Mouse (Mus musculus): ENCODE data around the gene Rnf41. TPM values are rescaled to one million over a fixed set of nuclear protein-coding genes. Genes with fewer than 3 reads are reported as not detected.

Gene Rnf41
- total and polyA plus RNA-seq, 3 experiments, result 27.4 to 28.1 TPM; not detected in 1

GRCm38 (mm10) chr10:128438675-128439279, 27.3 kb downstream of the Rnf41 start (continued):
- no peak for TF ChIP-seq TBP (IDR thresholded peaks at IDR 0.05; ENCODE audit: low read depth, low read length)
- no peak for TF ChIP-seq MAZ (IDR thresholded peaks at IDR 0.05; ENCODE audit: low read depth, low read length)

DNA sequence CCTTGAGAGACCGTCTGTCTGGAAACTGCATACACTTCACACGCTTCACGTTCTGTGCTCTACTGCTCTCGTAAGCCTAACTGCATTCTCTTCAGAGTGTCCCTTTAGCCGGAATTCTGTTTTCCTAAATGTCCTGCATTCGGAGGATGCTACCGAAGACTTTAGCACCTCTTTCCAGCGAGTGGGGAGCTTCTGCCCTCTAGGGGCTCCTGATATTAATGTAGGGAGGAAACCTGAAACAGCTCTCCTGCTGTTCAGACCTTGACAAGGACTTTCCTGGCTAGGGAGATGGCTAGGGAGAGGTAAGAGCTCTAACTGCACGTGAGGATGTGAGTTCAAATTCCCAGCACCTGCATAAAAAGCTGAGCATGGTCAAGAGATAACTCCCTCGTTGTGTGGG, 28.9 kb downstream of the Rnf41 start:
- peaks cover 5 to 10% of the 10 kb centered on the region in 2 experiments for H3K36me3 ChIP-seq (ENCODE audit: control insufficient read depth in 1 of 2, insufficient read depth in 2 of 2, low read length in 2 of 2)
- H3K27ac ChIP-seq (ENCODE audit: control insufficient read depth, low read depth, low read length), result no peak overlapping the region

GRCm38 (mm10) chr10:128441324-128442119, 30.1 kb downstream of the Rnf41 start:
- no peak for DNase-seq (ENCODE audit: low read depth, low spot score)
- Histone ChIP-seq H3K4me3 (ENCODE audit: control insufficient read depth in 1 of 2, insufficient read depth in 1 of 2, low read depth in 2 of 2, low read length in 2 of 2) (no peak overlapping the region), H3K27me3 (ENCODE audit: control insufficient read depth in 1 of 2, insufficient read depth in 2 of 2, low read length in 2 of 2) (no peaks in the 10 kb centered on the region), H3K79me2 (ENCODE audit: control insufficient read depth, insufficient read depth, low read length, poor library complexity) (no peaks in the 10 kb centered on the region), H3K9ac (ENCODE audit: control insufficient read depth, low read depth, low read length, poor library complexity, severe bottlenecking) (no peak overlapping the region), H3K4me1 (ENCODE audit: control insufficient read depth in 1 of 2, insufficient read depth in 2 of 2, low read length in 2 of 2) (peaks cover 5 to 14% of the 10 kb centered on the region in 2 experiments), H3K36me3 (ENCODE audit: control insufficient read depth in 1 of 2, insufficient read depth in 2 of 2, low read length in 2 of 2) (peaks cover 2 to 11% of the 10 kb centered on the region in 2 experiments), H3K27ac (ENCODE audit: control insufficient read depth, low read depth, low read length) (no peak overlapping the region), H3K9me3 (replicated peaks; ENCODE audit: insufficient read depth, low read length) (no peaks in the 10 kb centered on the region)
- TF ChIP-seq ZC3H11A (IDR thresholded peaks at IDR 0.05; ENCODE audit: low read depth, low read length) (no peak), MAX (IDR thresholded peaks at IDR 0.05; ENCODE audit: low read length) (no peak), POLR2AphosphoS5 (IDR thresholded peaks at IDR 0.05; ENCODE audit: borderline replicate concordance, low read depth, low read length) (no peak), MAFK (IDR thresholded peaks at IDR 0.05; ENCODE audit: borderline replicate concordance, low read depth, low read length) (no peak)

More for the DNA sequence above, 28.9 kb downstream of the Rnf41 start:
- peak; percentile 25 for DNase-seq (ENCODE audit: low read depth, low spot score)
- Histone ChIP-seq H3K9ac (ENCODE audit: control insufficient read depth, low read depth, low read length, poor library complexity, severe bottlenecking) (no peak overlapping the region), H3K79me2 (ENCODE audit: control insufficient read depth, insufficient read depth, low read length, poor library complexity) (no peaks in the 10 kb centered on the region), H3K4me1 (ENCODE audit: control insufficient read depth in 1 of 2, insufficient read depth in 2 of 2, low read length in 2 of 2) (peaks cover 5 to 12% of the 10 kb centered on the region in 2 experiments), H3K4me3 (ENCODE audit: control insufficient read depth in 1 of 2, insufficient read depth in 1 of 2, low read depth in 2 of 2, low read length in 2 of 2) (no peak overlapping the region), H3K9me3 (replicated peaks; ENCODE audit: insufficient read depth, low read length) (no peaks in the 10 kb centered on the region), H3K27me3 (ENCODE audit: control insufficient read depth in 1 of 2, insufficient read depth in 2 of 2, low read length in 2 of 2) (no peaks in the 10 kb centered on the region)
- TF ChIP-seq MAX (IDR thresholded peaks at IDR 0.05; ENCODE audit: low read length), result no peak
- peak; percentile 38 for TF ChIP-seq SMC3 (IDR thresholded peaks at IDR 0.05; ENCODE audit: low read depth, low read length)
- TF ChIP-seq ZNF384 (IDR thresholded peaks at IDR 0.05; ENCODE audit: low read depth, low read length), result no peak
- TF ChIP-seq RAD21 (IDR thresholded peaks at IDR 0.05; ENCODE audit: low read depth, low read length), result peak; percentile 49
- no peak for TF ChIP-seq USF1 (IDR thresholded peaks at IDR 0.05; ENCODE audit: low read depth, low read length)
- no peak for TF ChIP-seq RCOR1 (IDR thresholded peaks at IDR 0.05; ENCODE audit: low read depth, low read length)
- TF ChIP-seq CTCF (IDR thresholded peaks at IDR 0.05 in 2 of 3, conservative IDR thresholded peaks at IDR 0.05 in 1 of 3; ENCODE audit: control insufficient read depth in 1 of 3, insufficient read depth in 1 of 3, low read depth in 2 of 3, low read length in 3 of 3, poor library complexity in 1 of 3, severe bottlenecking in 1 of 3), result peak; percentile 21 to 56 (median 39); a peak in 5 of 6 replicates
- no peak for TF ChIP-seq ZKSCAN1 (IDR thresholded peaks at IDR 0.05; ENCODE audit: low read depth, low read length)
- TF ChIP-seq ZMIZ1 (IDR thresholded peaks at IDR 0.05; ENCODE audit: low read depth, low read length), result no peak
- no peak for TF ChIP-seq SIN3A (IDR thresholded peaks at IDR 0.05; ENCODE audit: low read length)
- no peak for TF ChIP-seq MXI1 (IDR thresholded peaks at IDR 0.05; ENCODE audit: low read depth, low read length)

All from MEL (cell line).